Mouse (Mus musculus) thymus, adult 2 months (tissue): ENCODE measurements around the gene Vmn1r104.
"Not testable (repeated sequence)": the region's sequence is repeated elsewhere in the genome, so short reads cannot be mapped to it uniquely, and the experiment has no call there.

Experiments
- CTCF ChIP-seq: fragments of 200-500 bp; IDR thresholded peaks from 2 replicates; pipeline ENCODE4 v1.5.1; 2012; ENCODE audit warnings: mild to moderate bottlenecking, control low read depth, low read length, moderate library complexity, borderline replicate concordance; ENCODE audit not compliant: control insufficient read depth, poor library complexity, insufficient read depth; ENCODE audit errors: extremely low read depth
- POLR2A ChIP-seq: fragments of 200-500 bp; IDR thresholded peaks from 2 replicates; pipeline ENCODE4 v1.6.1; 2012; ENCODE audit warnings: mild to moderate bottlenecking, low read length, control low read depth, moderate library complexity; ENCODE audit not compliant: control insufficient read depth, poor library complexity, insufficient read depth; ENCODE audit errors: extremely low read depth

DNA sequence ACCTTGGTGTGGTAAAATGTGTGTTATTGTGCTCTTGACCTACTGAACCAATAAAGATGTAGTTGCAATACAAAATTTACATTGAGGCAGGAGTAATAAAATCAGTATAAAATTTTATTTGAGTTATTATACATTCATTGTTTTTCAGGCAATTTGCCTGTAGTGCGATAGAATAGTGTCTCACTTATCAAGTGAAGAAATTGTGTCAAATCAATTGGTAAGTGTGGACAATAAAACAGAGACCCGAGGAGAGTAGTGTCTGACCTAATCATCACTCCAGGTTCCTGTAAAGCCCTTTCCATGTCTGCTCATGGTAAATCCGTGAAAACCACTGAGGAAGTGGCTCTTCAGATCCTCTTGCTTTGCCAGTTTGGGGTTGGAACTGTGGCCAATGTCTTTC is at the start of gene Vmn1r104:
- TF ChIP-seq CTCF, POLR2A: not testable (repeated sequence)
